Mouse (Mus musculus) intestine, postnatal 0 days (tissue): Measurements from ENCODE around the gene Sbk1. TPM values are rescaled to one million over a fixed set of nuclear protein-coding genes. Genes with fewer than 3 reads are reported as not detected.

Source experiments
- ATAC-seq: fragments of 200-750 bp; cut with Nextera tagmentation; 2 replicates; pipeline ENCODE4 v1.8.0; 2017; ENCODE audit warnings: mild to moderate bottlenecking, moderate TSS enrichment, moderate library complexity
- H3K27ac ChIP-seq: fragments of 300-500 bp; sonication (generic); 2 replicates; pipeline ENCODE4 v1.5.1; 2014; ENCODE audit warnings: mild to moderate bottlenecking, low read depth, low read length, moderate library complexity
- H3K27me3 ChIP-seq: fragments of 300-500 bp; sonication (generic); replicated peaks from 2 replicates; pipeline ENCODE4 v1.6.1; 2014; ENCODE audit warnings: low read length, mixed read lengths; ENCODE audit not compliant: control insufficient read depth, insufficient read depth
- H3K36me3 ChIP-seq: fragments of 300-500 bp; sonication (generic); 2 replicates; pipeline ENCODE4 v1.6.1; 2014; ENCODE audit warnings: mild to moderate bottlenecking, moderate library complexity; ENCODE audit not compliant: control insufficient read depth, insufficient read depth
- H3K4me1 ChIP-seq: fragments of 300-500 bp; sonication (generic); replicated peaks from 2 replicates; pipeline ENCODE4 v1.6.1; 2014; ENCODE audit warnings: antibody characterized with exemption, low read length, mixed read lengths; ENCODE audit not compliant: control insufficient read depth, insufficient read depth
- H3K4me2 ChIP-seq: fragments of 300-500 bp; sonication (generic); replicated peaks from 2 replicates; pipeline ENCODE4 v1.6.1; 2014; ENCODE audit warnings: low read depth, mild to moderate bottlenecking, moderate library complexity
- H3K4me3 ChIP-seq: fragments of 300-500 bp; sonication (generic); 2 replicates; pipeline ENCODE4 v1.5.1; 2014; ENCODE audit warnings: low read depth, low read length
- H3K9ac ChIP-seq: fragments of 300-500 bp; sonication (generic); 2 replicates; pipeline ENCODE4 v1.6.1; 2014; ENCODE audit warnings: mild to moderate bottlenecking, low read depth, low read length
- H3K9me3 ChIP-seq: fragments of 300-500 bp; sonication (generic); 2 replicates; pipeline ENCODE4 v1.6.1; 2016; ENCODE audit warnings: mixed run types; ENCODE audit not compliant: control insufficient read depth
- CTCF ChIP-seq: sonication (generic); IDR thresholded peaks from 2 replicates; pipeline ENCODE4 v1.5.1; 2016; ENCODE audit warnings: low read depth, mild to moderate bottlenecking, control low read depth, antibody characterized with exemption, moderate library complexity
- WGBS: fragments of 180-500 bp; shearing (Covaris S2); extraction: QIAGEN DNeasy Blood & Tissue Kit; methylation state at CpG from one replicate; pipeline ENCODE4 v1.1.7; 2014; 5-methylcytosine and 5-hydroxymethylcytosine counted together
- polyA plus RNA-seq: library from polyadenylated mRNA; unstranded; fragments of >200 nt; fragmentation: Nextera tagmentation; extraction: Ambion mirVana; gene quantifications from 2 replicates; pipeline ENCODE4 v1.2.1, GENCODE M21; 2015

The Sbk1 gene
- polyA plus RNA-seq, 1 experiment from 2014 or later = 4.4 TPM

DNA sequence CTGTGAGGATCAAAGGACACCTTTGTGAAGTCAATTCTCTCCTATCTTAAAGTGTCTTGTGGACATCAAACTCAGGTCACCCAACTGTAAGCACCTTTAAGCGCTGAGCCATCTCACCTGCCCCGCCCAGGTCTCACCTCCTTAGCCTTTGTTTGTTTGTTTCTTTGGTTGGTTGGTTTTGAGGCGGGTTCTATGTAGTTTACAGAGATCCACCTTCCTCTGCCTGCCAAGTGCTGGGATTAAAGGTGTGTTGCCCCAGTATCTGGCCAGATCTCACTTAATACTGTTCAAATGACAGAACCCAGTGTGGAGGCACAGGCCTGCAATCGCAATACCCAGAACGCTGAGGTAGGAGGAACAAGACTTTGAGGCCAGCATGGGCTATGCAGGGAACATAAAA is 11.6 kb downstream of the Sbk1 start:
- H3K36me3 ChIP-seq = no peaks in the 10 kb centered on the region
- H3K4me2 ChIP-seq = no peak overlapping the region
- 84% methylated on average over 5 of the region's 5 CpGs for WGBS
- 0 out of 2 replicates have a peak overlapping the region, but pooled peaks have one; percentile 8 for H3K27ac ChIP-seq
- no peaks in the 10 kb centered on the region for H3K27me3 ChIP-seq
- no peaks in the 10 kb centered on the region; the same call in 1 of the 2 replicates for H3K4me1 ChIP-seq
- no peak for TF ChIP-seq CTCF
- ATAC-seq = no peak
- no peak overlapping the region for H3K4me3 ChIP-seq
- H3K9ac ChIP-seq = no peak overlapping the region
- no peaks in the 10 kb centered on the region for H3K9me3 ChIP-seq

DNA sequence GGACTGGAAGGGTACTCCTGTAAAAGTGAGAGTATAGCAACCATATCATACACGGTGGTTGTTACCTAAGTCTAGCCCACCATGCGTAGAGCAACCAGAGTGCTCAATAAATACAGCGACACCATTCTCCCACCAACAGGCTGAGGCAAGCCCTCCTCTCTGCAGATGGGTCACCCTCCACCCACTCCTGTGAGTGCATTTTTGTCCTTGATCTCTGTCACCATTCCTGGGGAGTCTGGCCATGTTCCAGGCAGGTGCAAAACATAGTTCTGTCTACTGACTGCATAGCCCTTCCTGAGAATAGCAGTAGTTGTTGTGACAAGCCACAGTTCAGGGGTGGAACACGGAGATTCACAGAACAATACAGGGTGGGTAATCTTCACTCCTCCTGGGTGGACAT is 12.0 kb downstream of the Sbk1 start:
- 0 out of 2 replicates have a peak overlapping the region, but pooled peaks have one; percentile 8 for H3K27ac ChIP-seq
- no peaks in the 10 kb centered on the region for H3K36me3 ChIP-seq
- ATAC-seq = no peak
- no peaks in the 10 kb centered on the region for H3K27me3 ChIP-seq
- H3K4me1 ChIP-seq = no peaks in the 10 kb centered on the region; the same call in 1 of the 2 replicates
- 76% methylated on average over 4 of the region's 4 CpGs for WGBS
- no peak overlapping the region for H3K9ac ChIP-seq
- no peak overlapping the region for H3K4me3 ChIP-seq
- no peaks in the 10 kb centered on the region for H3K9me3 ChIP-seq
- TF ChIP-seq CTCF = no peak
- no peak overlapping the region for H3K4me2 ChIP-seq

DNA sequence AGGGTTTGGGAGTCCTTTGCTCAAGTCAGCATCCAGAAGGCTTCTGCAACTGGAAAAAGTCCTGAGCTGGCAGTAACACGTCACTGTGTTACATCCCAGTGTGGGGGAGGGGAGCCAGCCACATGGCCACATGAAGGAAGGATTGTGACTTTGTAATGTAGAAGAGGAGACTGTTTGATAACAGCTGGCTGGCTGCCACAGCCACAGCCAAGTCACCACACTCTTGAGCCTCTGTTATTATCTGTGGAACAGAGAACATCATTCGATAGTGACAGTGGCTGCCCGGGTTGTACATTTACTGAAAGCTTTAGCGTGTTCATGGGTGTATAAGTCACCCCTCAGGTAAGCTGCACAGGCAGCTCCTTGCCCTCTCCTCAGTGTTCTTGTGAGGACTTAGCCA is 12.4 kb downstream of the Sbk1 start:
- no peaks in the 10 kb centered on the region; the same call in 1 of the 2 replicates for H3K4me1 ChIP-seq
- H3K4me2 ChIP-seq = peak overlapping the region; percentile 6; the same call in 1 of the 2 replicates
- no peak overlapping the region for H3K4me3 ChIP-seq
- no peak overlapping the region for H3K9ac ChIP-seq
- H3K27me3 ChIP-seq = no peaks in the 10 kb centered on the region
- peak overlapping the region; percentile 21; the same call in 1 of the 2 replicates for H3K27ac ChIP-seq
- TF ChIP-seq CTCF = no peak
- H3K36me3 ChIP-seq = no peaks in the 10 kb centered on the region
- 41% methylated on average over 4 of the region's 4 CpGs for WGBS
- ATAC-seq = peak; percentile 47
- H3K9me3 ChIP-seq = no peaks in the 10 kb centered on the region

DNA sequence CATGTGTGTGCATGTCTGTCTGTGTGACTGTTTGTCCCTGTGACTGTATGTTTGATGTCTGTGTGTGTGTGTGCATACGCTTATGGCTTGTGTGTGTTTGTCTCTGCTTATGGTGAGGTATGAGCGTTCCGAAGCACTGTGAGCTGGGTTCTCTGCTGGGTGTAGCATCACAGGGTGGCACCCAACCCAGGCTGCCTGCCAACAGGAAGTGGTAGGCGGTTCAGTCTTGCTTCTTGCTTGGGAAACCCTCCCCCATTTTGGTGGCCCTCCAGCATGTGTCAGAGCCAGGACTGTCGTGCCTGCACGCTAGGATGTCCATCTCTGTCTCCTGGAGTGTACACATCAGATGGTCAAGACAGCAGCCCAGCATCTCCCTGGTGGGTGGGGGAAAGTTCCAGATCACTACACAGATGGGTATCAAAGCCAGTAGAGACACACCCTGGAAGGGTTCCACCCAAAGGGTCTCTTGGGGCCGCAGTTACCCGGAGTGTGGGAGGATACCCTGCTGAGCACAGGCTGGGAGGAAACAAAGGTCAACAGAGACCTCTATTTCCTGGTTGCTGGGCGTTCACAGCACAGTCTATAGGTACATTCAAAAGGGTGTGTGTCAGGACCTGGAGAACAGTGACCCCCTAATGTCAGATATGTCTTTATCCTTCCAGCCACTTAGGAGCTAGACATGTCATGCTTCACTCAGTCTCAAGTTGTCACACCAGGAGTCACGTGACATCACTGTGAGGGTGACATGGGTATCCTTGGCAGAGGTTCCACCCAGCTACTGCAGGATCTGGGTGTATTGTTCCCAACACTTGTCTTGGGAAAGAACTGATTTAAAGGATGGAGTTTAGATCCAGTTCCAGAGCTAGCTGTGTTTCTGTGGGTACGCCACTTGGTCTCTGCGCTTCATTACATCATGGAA is 13.1 kb downstream of the Sbk1 start:
- H3K9me3 ChIP-seq = no peaks in the 10 kb centered on the region
- ATAC-seq = peak; percentile 61
- 58% methylated on average over 12 of the region's 12 CpGs for WGBS
- H3K27ac ChIP-seq = peak overlapping the region; percentile 21; the same call in 1 of the 2 replicates
- no peak for TF ChIP-seq CTCF
- H3K36me3 ChIP-seq = no peaks in the 10 kb centered on the region
- H3K9ac ChIP-seq = no peak overlapping the region
- no peaks in the 10 kb centered on the region; the same call in 1 of the 2 replicates for H3K4me1 ChIP-seq
- peak overlapping the region; percentile 6; the same call in 1 of the 2 replicates for H3K4me2 ChIP-seq
- no peaks in the 10 kb centered on the region for H3K27me3 ChIP-seq
- H3K4me3 ChIP-seq = no peak overlapping the region

DNA sequence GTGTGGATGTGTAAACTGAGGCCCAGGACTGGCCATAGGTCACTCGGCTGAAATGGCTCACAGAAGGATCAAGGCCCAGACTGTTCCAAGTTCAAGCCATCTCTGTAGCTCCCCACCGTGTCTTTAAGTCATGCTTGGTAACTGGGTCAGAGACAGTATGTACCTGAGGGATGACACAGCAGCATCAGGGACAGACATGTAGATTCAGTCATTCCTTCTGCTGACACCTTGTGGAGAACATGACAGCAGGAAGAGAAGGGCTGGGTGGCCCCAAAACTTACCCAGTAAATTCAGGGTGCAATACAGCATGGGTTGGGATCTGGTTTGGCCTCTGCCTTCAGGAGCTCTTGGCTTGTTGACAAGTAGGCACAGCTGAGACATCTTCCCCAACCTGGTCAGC is 13.9 kb downstream of the Sbk1 start:
- no peak for TF ChIP-seq CTCF
- no peak overlapping the region for H3K4me3 ChIP-seq
- H3K9ac ChIP-seq = no peak overlapping the region
- H3K4me1 ChIP-seq = no peaks in the 10 kb centered on the region; the same call in 1 of the 2 replicates
- H3K36me3 ChIP-seq = no peaks in the 10 kb centered on the region; the same call in 1 of the 2 replicates
- H3K9me3 ChIP-seq = no peaks in the 10 kb centered on the region
- no peaks in the 10 kb centered on the region for H3K27me3 ChIP-seq
- peak overlapping the region; percentile 21; the same call in 1 of the 2 replicates for H3K27ac ChIP-seq
- ATAC-seq = no peak
- WGBS = 80% methylated on average over 2 of the region's 2 CpGs
- no peak overlapping the region for H3K4me2 ChIP-seq

DNA sequence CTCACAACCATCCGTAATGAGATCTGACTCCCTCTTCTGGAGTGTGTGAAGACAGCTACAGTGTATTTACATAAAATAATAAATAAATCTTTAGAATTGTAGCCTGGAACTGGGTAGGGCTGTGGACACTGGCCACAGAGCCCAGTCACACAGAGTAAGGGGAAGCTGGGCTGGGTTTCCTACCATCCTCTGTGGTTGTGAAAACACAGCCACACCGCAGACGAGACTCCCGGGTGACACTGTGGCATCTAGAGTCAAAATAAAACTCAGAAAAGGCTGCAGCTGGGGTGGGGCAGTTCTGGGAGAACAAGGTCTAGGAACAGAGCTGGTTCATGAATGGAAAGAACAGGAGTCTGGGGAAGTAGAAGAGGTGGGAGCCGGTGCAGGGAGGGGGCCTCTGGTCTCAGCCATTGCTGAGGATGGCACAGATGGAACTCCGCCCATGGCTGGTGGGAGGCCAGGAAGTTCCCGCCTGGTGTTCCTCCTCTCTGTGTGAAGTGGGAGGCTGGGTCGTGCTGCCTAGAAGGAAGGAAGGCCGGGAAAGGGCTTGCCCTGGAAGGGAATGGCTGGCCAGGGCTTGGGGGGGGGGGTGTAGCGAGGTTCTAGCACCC is 15.2 kb downstream of the Sbk1 start:
- peaks cover 7% of the 10 kb centered on the region; the same call in 1 of the 2 replicates for H3K36me3 ChIP-seq
- WGBS = 58% methylated on average over 10 of the region's 10 CpGs
- H3K4me2 ChIP-seq = no peak overlapping the region
- no peaks in the 10 kb centered on the region; the same call in 1 of the 2 replicates for H3K4me1 ChIP-seq
- H3K9ac ChIP-seq = no peak overlapping the region
- no peak for ATAC-seq
- H3K27me3 ChIP-seq = no peaks in the 10 kb centered on the region
- H3K4me3 ChIP-seq = no peak overlapping the region
- no peak for TF ChIP-seq CTCF
- H3K9me3 ChIP-seq = no peaks in the 10 kb centered on the region
- no peak overlapping the region for H3K27ac ChIP-seq
